Mouse (Mus musculus) limb, embryonic 15.5 days (tissue): Measurements from ENCODE around the gene Spg21. TPM values are rescaled to one million over a fixed set of nuclear protein-coding genes. Genes with fewer than 3 reads are reported as not detected.
A peak's percentile ranks its signal among the peaks of the same experiment; 100 is the strongest.

Experiments
- ATAC-seq: fragments of 200-750 bp; cut with Nextera tagmentation; 2 replicates; pipeline ENCODE4 v1.8.0; 2017; ENCODE audit warnings: low read depth, moderate TSS enrichment; ENCODE audit not compliant: insufficient number of reproducible peaks, low FRiP score, low TSS enrichment
- H3K27ac ChIP-seq: fragments of 300-500 bp; sonication (generic); 2 replicates; pipeline ENCODE4 v1.5.1; 2015; ENCODE audit warnings: moderate library complexity, mild to moderate bottlenecking, inconsistent platforms
- H3K27me3 ChIP-seq: fragments of 300-500 bp; sonication (generic); 2 replicates; pipeline ENCODE4 v1.6.1; 2015; ENCODE audit warnings: inconsistent platforms
- H3K36me3 ChIP-seq: fragments of 300-500 bp; sonication (generic); 2 replicates; pipeline ENCODE4 v1.6.1; 2015; ENCODE audit warnings: inconsistent platforms
- H3K4me1 ChIP-seq: fragments of 300-500 bp; sonication (generic); 2 replicates; pipeline ENCODE4 v1.6.1; 2015; ENCODE audit warnings: inconsistent platforms
- H3K4me2 ChIP-seq: fragments of 300-500 bp; sonication (generic); 2 replicates; pipeline ENCODE4 v1.6.1; 2015; ENCODE audit warnings: mild to moderate bottlenecking, inconsistent platforms
- H3K4me3 ChIP-seq: fragments of 300-500 bp; sonication (generic); 2 replicates; pipeline ENCODE4 v1.5.1; 2015; ENCODE audit warnings: mild to moderate bottlenecking, inconsistent platforms
- H3K9ac ChIP-seq: fragments of 300-500 bp; sonication (generic); 2 replicates; pipeline ENCODE4 v1.6.1; 2015; ENCODE audit warnings: inconsistent platforms
- H3K9me3 ChIP-seq: fragments of 300-500 bp; sonication (generic); 2 replicates; pipeline ENCODE4 v1.6.1; 2016; ENCODE audit warnings: inconsistent platforms
- WGBS: fragments of 180-500 bp; shearing (Covaris S2); methylation state at CpG from one replicate; pipeline ENCODE4 v1.1.7; 2015; 5-methylcytosine and 5-hydroxymethylcytosine counted together
- polyA plus RNA-seq: library from polyadenylated mRNA; unstranded; fragments of >200 nt; fragmentation: Nextera tagmentation; extraction: Ambion mirVana; gene quantifications from 2 replicates; pipeline ENCODE4 v1.2.1, GENCODE M21; 2015

Spg21 gene
- polyA plus RNA-seq, 1 experiment from 2014 or later: 123 TPM

DNA sequence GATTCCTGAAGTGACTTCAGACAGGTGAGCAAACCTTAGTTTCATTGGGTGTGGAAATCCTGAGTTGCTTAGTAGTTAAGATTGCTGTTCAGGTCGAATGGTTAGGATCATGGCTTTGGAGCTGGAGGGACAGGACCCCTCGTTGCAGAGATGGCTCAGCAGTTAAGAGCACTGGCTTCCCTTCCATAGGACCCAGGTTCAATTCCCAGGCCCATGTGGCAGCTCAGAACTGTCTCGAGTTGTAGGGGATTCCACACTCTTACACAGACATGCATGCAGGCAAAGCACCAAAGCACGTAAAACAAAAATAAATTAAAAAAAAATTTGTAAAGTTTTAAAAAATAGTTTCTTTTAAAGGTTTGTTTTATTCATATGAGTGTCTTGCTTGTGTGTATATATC is 25.5 kb upstream of the Spg21 start:
- no peaks in the 10 kb centered on the region for H3K9me3 ChIP-seq
- H3K4me3 ChIP-seq: no peak overlapping the region; the same call in 1 of the 2 replicates
- no peak overlapping the region for H3K27ac ChIP-seq
- H3K9ac ChIP-seq: no peak overlapping the region
- peaks cover 12% of the 10 kb centered on the region; the same call in 1 of the 2 replicates for H3K36me3 ChIP-seq
- WGBS: 66% methylated on average over 4 of the region's 4 CpGs
- H3K27me3 ChIP-seq: no peaks in the 10 kb centered on the region
- H3K4me2 ChIP-seq: no peak overlapping the region
- no peak for ATAC-seq
- H3K4me1 ChIP-seq: peaks cover 7% of the 10 kb centered on the region

DNA sequence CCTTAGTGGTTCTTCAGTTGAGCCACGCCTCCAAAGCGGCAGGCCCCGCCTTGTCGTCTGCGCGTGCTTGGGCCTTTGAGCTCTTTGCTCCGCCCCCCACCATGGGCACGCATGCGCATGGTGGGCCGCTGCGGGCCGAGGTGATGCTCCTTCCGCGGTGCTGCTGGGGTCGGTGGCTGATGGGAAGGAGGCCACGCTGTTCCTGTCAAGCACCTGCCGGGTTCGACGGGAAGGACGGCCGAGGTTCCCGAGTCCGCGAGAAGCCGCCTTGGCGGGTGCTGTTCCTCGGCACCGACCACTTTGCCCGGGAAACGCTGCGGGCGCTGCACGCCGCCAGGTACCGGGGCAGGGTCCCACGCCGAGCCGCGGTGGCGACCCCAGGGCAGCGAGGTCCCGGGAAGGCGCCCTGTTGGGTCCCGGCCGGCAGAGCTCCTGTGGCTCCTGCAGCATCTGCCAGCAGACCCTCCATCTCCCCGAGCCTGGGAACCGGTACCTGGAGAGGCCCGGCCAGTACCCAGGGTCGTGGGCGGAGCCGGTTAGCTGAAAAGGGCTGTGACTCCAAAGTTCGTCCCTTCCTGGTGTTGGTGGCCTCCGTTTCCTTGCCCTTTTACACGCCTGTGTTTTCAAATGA is 25.0 kb upstream of the Spg21 start, which contains the start of gene Mtfmt:
Gene Mtfmt, plus strand, starts transcription at position 112 of the 631 bp plus-strand sequence.
- peak; percentile 76 for ATAC-seq
- WGBS: under 1% methylated on average over 49 of the region's 54 CpGs
- H3K9ac ChIP-seq: peak within 1 kb of the TSS; percentile 85
- H3K27me3 ChIP-seq: no peaks in the 10 kb centered on the region
- peaks cover 7% of the 10 kb centered on the region for H3K4me1 ChIP-seq
- H3K4me3 ChIP-seq: peak within 1 kb of the TSS; percentile 99
- no peaks in the 10 kb centered on the region for H3K9me3 ChIP-seq
- H3K27ac ChIP-seq: peak within 1 kb of the TSS; percentile 47; the same call in 1 of the 2 replicates
- H3K36me3 ChIP-seq: peaks cover 18% of the 10 kb centered on the region
- H3K4me2 ChIP-seq: peak within 1 kb of the TSS; percentile 62

DNA sequence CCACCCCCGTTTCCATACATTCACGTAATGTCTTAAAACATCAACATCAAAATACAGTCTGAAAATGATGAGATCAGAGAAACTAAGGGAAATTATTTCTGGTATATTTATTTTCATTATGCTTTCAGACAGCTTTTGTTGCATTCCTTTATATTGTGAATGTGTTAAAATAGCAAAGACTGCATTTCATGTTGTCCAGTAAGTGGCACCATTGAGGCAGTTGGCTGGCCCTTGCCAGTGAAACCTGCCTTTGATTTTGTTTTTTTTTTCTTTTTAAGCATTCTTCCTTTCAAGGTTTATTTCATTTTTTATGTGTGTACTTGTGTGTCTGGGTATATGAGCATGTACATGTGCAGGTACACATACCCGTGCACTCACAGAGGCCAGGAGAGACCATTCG is 16.1 kb upstream of the Spg21 start:
- Histone ChIP-seq H3K4me1 (no peaks in the 10 kb centered on the region), H3K4me2 (no peak overlapping the region), H3K27me3 (no peaks in the 10 kb centered on the region), H3K27ac (no peak overlapping the region), H3K9ac (no peak overlapping the region), H3K36me3 (peaks cover 80% of the 10 kb centered on the region), H3K4me3 (no peak overlapping the region), H3K9me3 (no peaks in the 10 kb centered on the region)
- no peak for ATAC-seq
- 90% methylated on average over 4 of the region's 4 CpGs for WGBS

DNA sequence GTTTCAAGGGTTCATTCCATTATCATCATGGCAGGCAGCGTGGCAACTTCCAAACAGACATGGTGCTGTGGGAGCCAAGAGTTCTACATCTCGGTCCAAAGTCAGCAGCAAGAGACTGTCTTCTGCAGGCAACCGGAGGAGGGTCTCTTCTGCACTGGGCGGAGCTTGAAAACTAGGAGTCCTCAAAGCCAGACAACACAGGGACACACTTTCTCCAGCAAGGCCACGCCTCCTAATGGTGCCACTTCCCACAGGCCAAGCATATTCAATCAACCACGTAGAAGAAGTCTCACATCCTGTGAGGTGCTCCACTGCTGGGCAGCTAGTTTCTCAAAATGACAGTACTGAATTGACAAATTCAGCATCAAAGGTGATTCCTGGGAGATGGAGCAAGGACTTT is 12.8 kb upstream of the Spg21 start:
- H3K4me3 ChIP-seq: no peak overlapping the region
- H3K27me3 ChIP-seq: no peaks in the 10 kb centered on the region
- no peak overlapping the region for H3K27ac ChIP-seq
- no peaks in the 10 kb centered on the region for H3K4me1 ChIP-seq
- no peaks in the 10 kb centered on the region for H3K9me3 ChIP-seq
- no peak for ATAC-seq
- H3K4me2 ChIP-seq: no peak overlapping the region
- H3K9ac ChIP-seq: no peak overlapping the region
- H3K36me3 ChIP-seq: peaks cover 72% of the 10 kb centered on the region
- 93% methylated on average over 6 of the region's 6 CpGs for WGBS

DNA sequence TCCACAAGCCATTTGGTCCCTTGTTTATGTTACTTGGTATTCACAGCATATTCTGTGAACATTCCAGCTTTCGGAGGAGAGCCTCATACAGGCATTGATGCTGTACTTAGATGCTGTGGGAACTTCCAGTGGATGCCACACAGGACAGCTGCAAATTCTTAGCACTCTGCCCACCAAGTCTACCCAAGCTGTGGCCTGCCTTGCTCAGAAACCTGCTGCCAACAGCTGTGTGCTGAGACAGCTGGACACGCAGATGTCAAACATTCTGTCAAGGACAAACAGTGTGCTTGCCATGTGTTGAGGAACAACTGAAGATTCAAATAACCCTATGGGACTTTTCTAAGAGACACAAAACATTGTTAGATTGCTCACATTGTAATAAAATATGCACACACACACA is 1.8 kb upstream of the Spg21 start:
- H3K27me3 ChIP-seq: no peaks in the 10 kb centered on the region
- peaks cover 10% of the 10 kb centered on the region for H3K4me1 ChIP-seq
- no peak for ATAC-seq
- 84% methylated on average over 2 of the region's 2 CpGs for WGBS
- H3K4me2 ChIP-seq: no peak overlapping the region
- no peaks in the 10 kb centered on the region for H3K9me3 ChIP-seq
- no peak overlapping the region for H3K27ac ChIP-seq
- no peak overlapping the region for H3K9ac ChIP-seq
- H3K36me3 ChIP-seq: no peaks in the 10 kb centered on the region
- H3K4me3 ChIP-seq: no peak overlapping the region

DNA sequence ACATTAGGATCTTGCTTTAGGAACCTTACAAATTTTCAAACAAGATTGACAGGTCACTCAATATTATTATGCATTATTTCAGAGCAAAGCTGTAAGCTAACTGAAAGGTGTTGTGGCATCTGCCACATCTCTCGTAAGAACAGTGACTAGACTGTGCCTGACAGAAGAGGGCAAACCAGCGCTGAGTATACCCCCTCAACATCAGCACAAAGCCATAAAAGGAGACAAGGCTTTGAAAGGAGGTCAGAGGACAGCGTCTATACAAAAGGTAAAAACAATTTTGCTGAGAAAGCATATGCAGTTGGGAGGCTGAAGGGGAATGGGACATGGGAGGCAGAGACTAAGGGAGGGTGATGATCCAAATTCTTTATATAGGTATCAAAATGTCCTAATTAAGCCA is 549 bp upstream of the Spg21 start:
- Histone ChIP-seq H3K9ac (no peak overlapping the region), H3K27me3 (no peaks in the 10 kb centered on the region), H3K36me3 (peaks cover 5% of the 10 kb centered on the region; the same call in 1 of the 2 replicates), H3K4me2 (peak overlapping the region; percentile 60), H3K27ac (peak overlapping the region; percentile 35; the same call in 1 of the 2 replicates), H3K4me3 (peak overlapping the region; percentile 69), H3K4me1 (peaks cover 13% of the 10 kb centered on the region), H3K9me3 (no peaks in the 10 kb centered on the region)
- 66% methylated on average over 3 of the region's 3 CpGs for WGBS
- ATAC-seq: no peak

DNA sequence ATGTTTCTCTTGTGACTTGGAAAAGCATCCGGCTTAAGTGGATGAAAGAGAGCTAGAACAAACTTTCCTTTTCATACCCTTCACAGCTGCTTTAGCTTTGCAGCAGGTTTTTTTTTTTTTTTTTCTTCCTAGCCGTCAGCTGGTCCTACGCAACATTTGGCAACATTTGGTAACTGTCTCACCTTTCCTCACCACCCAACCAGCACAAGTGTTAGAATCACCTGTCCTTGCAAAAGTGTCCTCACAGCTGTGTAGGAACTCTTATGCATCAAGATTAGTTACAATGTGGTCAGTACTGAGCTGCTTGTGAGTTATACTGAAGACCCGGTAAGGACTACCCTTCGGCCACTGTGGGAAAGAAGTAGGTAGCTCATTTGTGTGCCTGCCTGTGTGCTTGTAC is 1.8 kb downstream of the Spg21 start:
- no peaks in the 10 kb centered on the region for H3K9me3 ChIP-seq
- no peak overlapping the region for H3K4me2 ChIP-seq
- H3K27me3 ChIP-seq: no peaks in the 10 kb centered on the region
- no peak overlapping the region for H3K27ac ChIP-seq
- peaks cover 13% of the 10 kb centered on the region for H3K4me1 ChIP-seq
- 66% methylated on average over 5 of the region's 5 CpGs for WGBS
- no peak overlapping the region for H3K4me3 ChIP-seq
- ATAC-seq: no peak
- H3K36me3 ChIP-seq: peaks cover 18% of the 10 kb centered on the region
- no peak overlapping the region for H3K9ac ChIP-seq

DNA sequence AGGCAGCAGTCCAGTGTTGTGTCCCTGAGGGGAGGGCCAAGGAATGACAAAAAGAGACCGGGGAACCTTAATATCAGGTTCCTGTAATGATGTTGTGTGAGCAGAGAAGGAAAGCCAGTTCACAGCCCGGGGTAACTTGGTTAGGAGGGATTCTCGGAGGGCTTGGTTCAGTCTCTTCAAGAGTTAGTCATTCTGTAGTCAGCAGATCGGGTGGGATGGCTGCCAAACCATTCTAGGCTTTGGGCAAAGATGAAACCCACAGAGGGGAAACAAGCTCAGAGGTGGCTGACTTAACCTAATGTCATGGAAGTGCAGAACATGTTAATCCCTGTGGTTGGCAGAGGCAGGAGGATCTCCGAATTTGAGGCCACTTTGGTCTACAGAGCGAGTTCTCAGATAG is 3.4 kb downstream of the Spg21 start:
- H3K27me3 ChIP-seq: no peaks in the 10 kb centered on the region
- no peak overlapping the region for H3K27ac ChIP-seq
- H3K9me3 ChIP-seq: no peaks in the 10 kb centered on the region
- no peak overlapping the region for H3K4me3 ChIP-seq
- ATAC-seq: no peak
- 83% methylated on average over 6 of the region's 6 CpGs for WGBS
- H3K4me2 ChIP-seq: no peak overlapping the region
- H3K9ac ChIP-seq: no peak overlapping the region
- peaks cover 24% of the 10 kb centered on the region for H3K36me3 ChIP-seq
- H3K4me1 ChIP-seq: peaks cover 13% of the 10 kb centered on the region

DNA sequence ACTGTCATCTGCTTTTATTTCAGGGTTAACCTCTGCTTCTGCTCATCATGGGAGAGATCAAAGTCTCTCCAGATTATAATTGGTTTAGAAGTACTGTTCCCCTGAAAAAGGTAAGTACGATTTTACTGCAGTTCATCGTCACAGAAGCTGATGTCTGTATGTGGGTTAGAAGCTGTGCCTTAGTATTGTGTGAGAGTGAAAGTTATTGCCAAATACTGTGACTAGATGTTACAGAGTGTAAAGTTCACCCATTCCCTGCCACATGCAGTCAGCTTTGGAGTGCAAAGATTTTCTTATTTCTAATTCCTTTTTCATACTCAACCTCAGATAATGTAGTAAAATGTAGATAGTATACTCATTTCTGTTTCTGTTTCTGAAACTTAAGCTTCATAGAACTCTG is 4.5 kb downstream of the Spg21 start:
- H3K27ac ChIP-seq: no peak overlapping the region
- peaks cover 13% of the 10 kb centered on the region for H3K4me1 ChIP-seq
- ATAC-seq: no peak
- no peak overlapping the region for H3K4me2 ChIP-seq
- H3K9me3 ChIP-seq: no peaks in the 10 kb centered on the region
- no peak overlapping the region for H3K4me3 ChIP-seq
- 93% methylated on average over 2 of the region's 2 CpGs for WGBS
- peaks cover 35% of the 10 kb centered on the region for H3K36me3 ChIP-seq
- no peak overlapping the region for H3K9ac ChIP-seq
- no peaks in the 10 kb centered on the region for H3K27me3 ChIP-seq

DNA sequence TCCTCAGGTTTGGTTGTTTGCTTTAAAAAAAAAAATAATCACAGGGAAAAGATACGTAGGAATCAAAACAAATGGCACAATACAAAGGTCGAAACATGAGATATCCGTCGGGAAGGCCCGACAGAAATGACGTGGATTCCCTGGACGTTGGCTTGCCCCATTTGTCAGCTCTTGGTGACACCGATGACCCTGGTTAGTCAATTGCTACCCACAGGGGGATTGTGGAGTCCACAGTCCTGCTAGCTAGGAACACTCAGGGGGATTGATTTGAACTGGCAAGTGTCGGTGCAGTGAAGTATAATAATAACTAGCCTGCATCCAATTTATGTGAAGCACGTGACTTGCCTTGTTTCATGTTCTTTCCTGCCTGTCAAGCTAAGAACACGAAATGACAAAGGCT is 6.9 kb downstream of the Spg21 start:
- 0 out of 2 replicates have a peak, but pooled peaks cover 4% of the 10 kb centered on the region for H3K4me1 ChIP-seq
- no peak for ATAC-seq
- H3K27ac ChIP-seq: no peak overlapping the region
- H3K9me3 ChIP-seq: no peaks in the 10 kb centered on the region
- H3K4me3 ChIP-seq: no peak overlapping the region
- no peak overlapping the region for H3K4me2 ChIP-seq
- H3K27me3 ChIP-seq: no peaks in the 10 kb centered on the region
- H3K36me3 ChIP-seq: peaks cover 50% of the 10 kb centered on the region
- 65% methylated on average over 11 of the region's 11 CpGs for WGBS
- no peak overlapping the region for H3K9ac ChIP-seq

DNA sequence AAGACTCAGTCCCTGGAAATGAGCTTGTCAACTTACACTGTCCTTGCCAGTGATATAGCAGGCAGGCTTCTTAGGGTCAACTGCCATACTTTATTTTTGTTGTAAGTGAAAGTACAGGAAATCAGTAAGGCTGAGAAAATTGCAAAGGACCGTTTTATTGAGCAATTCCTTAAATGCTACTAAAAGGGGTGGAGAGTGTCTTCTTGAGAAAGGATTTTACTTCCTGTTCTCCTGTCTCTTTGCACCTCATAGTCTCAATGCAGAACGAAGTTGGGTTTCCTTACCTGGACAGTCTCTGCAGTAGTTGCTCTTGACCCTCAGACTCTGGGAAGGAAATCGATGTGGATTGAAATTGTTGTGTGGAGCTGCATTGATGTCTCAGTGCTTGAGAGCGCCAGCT is 12.0 kb downstream of the Spg21 start:
- Histone ChIP-seq H3K9ac (no peak overlapping the region), H3K4me3 (no peak overlapping the region), H3K27ac (no peak overlapping the region), H3K9me3 (no peaks in the 10 kb centered on the region), H3K36me3 (peaks cover 73% of the 10 kb centered on the region), H3K4me2 (no peak overlapping the region), H3K27me3 (no peaks in the 10 kb centered on the region), H3K4me1 (no peaks in the 10 kb centered on the region)
- 88% methylated on average over 4 of the region's 4 CpGs for WGBS
- no peak for ATAC-seq

DNA sequence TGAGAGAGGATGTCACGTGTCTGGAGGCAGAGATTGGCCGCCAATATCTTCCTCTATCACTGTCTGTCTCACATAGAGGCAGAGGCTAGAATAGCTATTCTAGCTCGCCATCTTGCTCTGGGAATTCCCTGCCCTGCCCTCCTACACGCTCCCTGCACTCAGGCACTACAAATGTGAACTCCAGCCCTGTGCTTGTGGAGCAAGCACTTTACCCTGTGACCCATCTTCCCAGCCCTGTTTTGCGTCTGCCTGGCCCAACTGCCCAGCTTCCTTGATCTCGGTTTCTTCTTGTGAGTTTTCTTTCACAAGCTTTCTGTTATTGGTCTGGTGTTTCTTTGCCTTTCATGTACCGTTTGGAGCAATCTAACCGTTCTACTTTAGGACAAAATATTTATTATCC is 18.4 kb downstream of the Spg21 start:
- 83% methylated on average over 8 of the region's 8 CpGs for WGBS
- no peak overlapping the region for H3K4me3 ChIP-seq
- H3K36me3 ChIP-seq: peaks cover 89% of the 10 kb centered on the region
- H3K9ac ChIP-seq: no peak overlapping the region
- no peaks in the 10 kb centered on the region for H3K9me3 ChIP-seq
- H3K27me3 ChIP-seq: no peaks in the 10 kb centered on the region
- ATAC-seq: no peak
- no peaks in the 10 kb centered on the region for H3K4me1 ChIP-seq
- H3K27ac ChIP-seq: no peak overlapping the region
- H3K4me2 ChIP-seq: no peak overlapping the region

DNA sequence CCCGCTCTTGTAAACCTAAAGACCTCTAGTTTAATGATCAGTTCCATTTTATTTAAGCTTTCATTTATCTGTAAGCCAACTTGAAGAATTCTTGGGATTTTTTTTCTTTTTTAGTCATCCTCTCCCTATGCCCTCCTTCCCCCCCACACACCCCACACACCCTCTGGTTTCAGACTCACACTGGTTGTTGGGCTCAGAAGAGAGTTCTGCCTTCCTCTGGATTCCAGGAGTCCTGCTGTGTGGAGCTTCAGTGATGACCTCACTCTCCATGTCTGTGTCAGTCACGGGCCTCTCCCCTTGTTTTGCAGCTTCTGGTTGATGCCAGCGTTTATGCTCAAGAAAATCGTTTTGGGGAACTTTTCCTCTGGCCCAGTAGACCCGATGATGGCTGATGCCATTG is 19.3 kb downstream of the Spg21 start:
- no peak overlapping the region for H3K4me2 ChIP-seq
- ATAC-seq: no peak
- no peaks in the 10 kb centered on the region for H3K9me3 ChIP-seq

More for the DNA sequence above, 19.3 kb downstream of the Spg21 start:
- no peaks in the 10 kb centered on the region for H3K4me1 ChIP-seq
- H3K36me3 ChIP-seq: peaks cover 91% of the 10 kb centered on the region
- H3K9ac ChIP-seq: no peak overlapping the region
- H3K27ac ChIP-seq: no peak overlapping the region
- 85% methylated on average over 5 of the region's 5 CpGs for WGBS
- no peak overlapping the region for H3K4me3 ChIP-seq
- no peaks in the 10 kb centered on the region for H3K27me3 ChIP-seq
